Mouse (Mus musculus) cerebellum, adult 2 months (tissue): Measurements from ENCODE around the gene Glt8d2.

ENCODE experiments used
- CTCF ChIP-seq: fragments of 200-500 bp; IDR thresholded peaks from 2 replicates; pipeline ENCODE4 v1.5.1; 2011; ENCODE audit warnings: low read depth, mild to moderate bottlenecking, control low read depth, low read length, moderate library complexity, borderline replicate concordance; ENCODE audit not compliant: insufficient read depth
- POLR2A ChIP-seq: fragments of 200-500 bp; IDR thresholded peaks from 2 replicates; pipeline ENCODE4 v1.6.1; 2011; ENCODE audit warnings: low read length, control low read depth, borderline replicate concordance; ENCODE audit not compliant: insufficient read depth

DNA sequence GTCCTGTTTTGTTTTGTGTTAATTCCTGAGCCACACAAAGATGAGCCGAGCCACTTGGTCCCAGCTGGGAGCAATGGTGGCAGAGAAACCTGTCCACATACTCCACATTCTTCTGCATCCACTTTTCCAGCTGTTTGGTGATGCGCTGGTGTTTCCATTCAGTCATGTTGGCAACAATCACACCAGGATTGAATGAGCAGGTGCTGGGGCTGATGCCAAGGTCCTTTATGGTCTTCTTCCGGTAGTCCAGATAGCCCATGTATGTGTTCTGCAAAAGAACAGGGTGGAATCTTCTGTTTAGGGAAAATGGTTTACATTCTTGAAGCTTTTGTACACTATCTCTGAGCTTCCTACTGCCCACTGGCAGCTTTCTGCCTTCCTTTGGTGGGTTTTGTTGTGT, 35.9 kb downstream of the Glt8d2 start:
- TF ChIP-seq POLR2A (no peak), CTCF (no peak)
